Mouse (Mus musculus): ENCODE results near the gene Atp6v0b. TPM values are rescaled to one million over a fixed set of nuclear protein-coding genes. Genes with fewer than 3 reads are reported as not detected.

The Atp6v0b gene
- polyA plus RNA-seq, 1 experiment from 2014 or later: 307 TPM

DNA sequence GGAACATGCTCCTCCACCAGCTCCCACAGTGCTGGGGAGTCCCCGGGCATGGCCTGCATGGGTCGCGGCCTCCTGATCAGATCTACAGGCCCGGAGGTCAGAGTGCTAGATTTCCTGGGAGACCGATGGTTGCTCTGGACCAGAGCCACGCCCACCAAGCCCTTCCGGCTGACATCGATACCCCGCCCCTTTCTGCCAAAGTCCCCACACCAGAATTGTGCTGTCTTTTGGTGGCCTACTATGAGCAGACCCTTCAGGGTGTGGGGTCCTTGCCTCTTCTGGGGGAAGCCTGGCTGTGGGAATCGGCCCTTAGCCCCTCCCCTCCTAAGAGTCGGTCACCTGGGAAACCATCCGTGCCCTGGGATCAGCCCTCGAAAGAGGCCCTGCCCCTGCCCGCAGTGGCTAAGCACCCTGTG, 14.7 kb downstream of the Atp6v0b start, which contains the start of gene Ccdc24:
Gene Ccdc24, minus strand, starts transcription at position 87 of the 416 bp plus-strand sequence.
- 43% methylated on average over 14 of the region's 14 CpGs for WGBS (ENCODE audit: missing documents)
- no peak within 1 kb of the TSS for H3K27ac ChIP-seq

GRCm38 (mm10) chr4:117871787-117872186, 15.3 kb downstream of the Atp6v0b start:
- H3K4me3 ChIP-seq (ENCODE audit: inconsistent target): no peak overlapping the region
- no peak overlapping the region for H3K27ac ChIP-seq
- no peaks in the 10 kb centered on the region for H3K36me3 ChIP-seq (ENCODE audit: inconsistent target)
- H3K79me2 ChIP-seq (ENCODE audit: inconsistent target): no peaks in the 10 kb centered on the region
- WGBS (ENCODE audit: missing documents): 91% methylated on average over 7 of the region's 7 CpGs

More for the DNA sequence above, 14.7 kb downstream of the Atp6v0b start, which contains the start of gene Ccdc24:
- H3K36me3 ChIP-seq (ENCODE audit: inconsistent target): no peaks in the 10 kb centered on the region
- H3K79me2 ChIP-seq (ENCODE audit: inconsistent target): no peaks in the 10 kb centered on the region
- no peak within 1 kb of the TSS for H3K4me3 ChIP-seq (ENCODE audit: inconsistent target)

GRCm38 (mm10) chr4:117870437-117870836, 16.7 kb downstream of the Atp6v0b start:
- no peaks in the 10 kb centered on the region for H3K36me3 ChIP-seq (ENCODE audit: inconsistent target)
- no peaks in the 10 kb centered on the region for H3K79me2 ChIP-seq (ENCODE audit: inconsistent target)
- 75% methylated on average over 1 of the region's 1 CpGs for WGBS (ENCODE audit: missing documents)
- no peak overlapping the region for H3K4me3 ChIP-seq (ENCODE audit: inconsistent target)
- H3K27ac ChIP-seq: no peak overlapping the region

DNA sequence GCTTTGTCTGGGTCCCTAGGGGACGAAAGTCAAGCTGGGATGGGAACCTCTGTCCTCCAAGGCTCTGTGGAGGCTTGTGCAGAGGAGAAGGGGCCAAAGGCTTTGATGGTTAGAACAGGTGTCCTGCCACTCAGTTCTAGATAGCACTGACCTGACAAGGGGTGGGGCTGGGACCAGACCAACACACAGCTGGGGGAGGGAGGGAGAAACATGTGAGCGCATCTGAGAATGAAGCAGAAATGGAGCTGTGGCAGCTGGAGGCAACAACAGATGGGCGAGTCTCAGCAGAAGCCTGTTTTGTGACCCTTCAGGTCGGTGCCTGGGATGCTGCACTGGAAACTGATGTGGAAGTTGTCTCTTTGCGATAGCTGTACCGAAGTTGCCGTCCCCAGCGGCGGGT, 17.8 kb downstream of the Atp6v0b start:
- Histone ChIP-seq H3K4me3 (ENCODE audit: inconsistent target) (no peak overlapping the region), H3K79me2 (ENCODE audit: inconsistent target) (no peaks in the 10 kb centered on the region), H3K36me3 (ENCODE audit: inconsistent target) (no peaks in the 10 kb centered on the region), H3K27ac (no peak overlapping the region)
- 84% methylated on average over 9 of the region's 9 CpGs for WGBS (ENCODE audit: missing documents)

DNA sequence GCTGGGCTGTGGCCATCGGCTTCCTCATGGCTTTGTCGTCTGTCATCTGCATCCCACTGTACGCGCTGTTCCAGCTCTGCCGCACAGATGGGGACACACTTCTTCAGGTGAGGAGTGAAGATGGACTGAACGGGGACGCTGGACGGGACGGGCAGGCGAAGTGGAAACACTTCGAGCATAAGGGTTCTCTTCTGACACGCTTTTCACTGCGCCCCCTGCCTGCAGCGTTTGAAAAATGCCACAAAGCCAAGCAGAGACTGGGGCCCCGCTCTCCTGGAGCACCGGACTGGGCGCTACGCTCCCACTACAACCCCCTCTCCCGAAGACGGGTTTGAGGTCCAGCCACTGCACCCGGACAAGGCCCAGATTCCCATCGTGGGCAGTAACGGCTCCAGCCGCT, 19.3 kb downstream of the Atp6v0b start:
- Histone ChIP-seq H3K36me3 (ENCODE audit: inconsistent target) (no peaks in the 10 kb centered on the region), H3K4me3 (ENCODE audit: inconsistent target) (no peak overlapping the region)
- 22% methylated on average over 24 of the region's 24 CpGs for WGBS (ENCODE audit: missing documents)

DNA sequence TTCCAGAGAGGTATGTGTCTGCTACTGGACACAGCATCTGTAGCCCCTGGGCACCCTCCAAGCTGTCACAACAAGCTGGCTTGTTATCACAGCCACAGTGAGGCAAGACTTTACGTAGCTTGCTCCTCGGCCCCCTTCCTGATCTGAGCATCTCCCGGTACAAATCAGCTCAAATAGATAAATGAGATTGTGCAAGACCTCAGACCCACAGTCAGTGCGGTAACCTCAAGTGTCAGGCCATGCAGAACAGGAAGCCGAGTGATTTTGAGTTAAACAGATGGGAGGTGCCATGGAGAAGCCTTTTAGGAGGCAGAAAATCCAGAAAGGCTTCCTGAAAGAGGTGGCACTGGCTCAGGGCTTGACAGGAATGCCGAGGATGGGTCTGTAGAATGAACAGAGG, 20.1 kb downstream of the Atp6v0b start:
- H3K4me3 ChIP-seq (ENCODE audit: inconsistent target): no peak overlapping the region
- 46% methylated on average over 6 of the region's 6 CpGs for WGBS (ENCODE audit: missing documents)
- no peak overlapping the region for H3K27ac ChIP-seq
- no peaks in the 10 kb centered on the region for H3K36me3 ChIP-seq (ENCODE audit: inconsistent target)
- H3K79me2 ChIP-seq (ENCODE audit: inconsistent target): no peaks in the 10 kb centered on the region

More for the DNA sequence above, 19.3 kb downstream of the Atp6v0b start:
- Histone ChIP-seq H3K27ac (no peak overlapping the region), H3K79me2 (ENCODE audit: inconsistent target) (no peaks in the 10 kb centered on the region)

DNA sequence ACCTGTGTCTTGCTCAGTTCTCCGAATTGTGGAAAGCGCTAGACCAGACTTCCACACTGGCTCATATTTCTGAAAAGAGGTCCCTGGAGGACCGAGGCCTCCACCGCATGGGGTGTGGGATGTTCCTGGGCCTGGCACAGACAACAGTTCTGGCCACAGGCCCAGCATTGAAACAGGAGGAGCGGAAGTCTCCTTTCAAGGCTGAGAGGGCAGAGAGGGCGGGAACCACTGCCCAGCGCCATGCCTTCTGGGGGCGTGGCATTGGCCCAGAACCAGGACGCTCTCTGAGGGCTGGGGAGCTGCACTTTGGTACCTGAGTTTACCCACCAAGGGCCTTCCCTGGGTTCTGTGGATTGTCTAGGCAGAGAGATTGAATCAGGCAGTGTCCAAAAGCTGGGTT, 21.1 kb downstream of the Atp6v0b start:
- H3K4me3 ChIP-seq (ENCODE audit: inconsistent target): no peak overlapping the region
- 36% methylated on average over 9 of the region's 9 CpGs for WGBS (ENCODE audit: missing documents)
- H3K79me2 ChIP-seq (ENCODE audit: inconsistent target): no peaks in the 10 kb centered on the region
- no peaks in the 10 kb centered on the region for H3K36me3 ChIP-seq (ENCODE audit: inconsistent target)
- H3K27ac ChIP-seq: no peak overlapping the region

DNA sequence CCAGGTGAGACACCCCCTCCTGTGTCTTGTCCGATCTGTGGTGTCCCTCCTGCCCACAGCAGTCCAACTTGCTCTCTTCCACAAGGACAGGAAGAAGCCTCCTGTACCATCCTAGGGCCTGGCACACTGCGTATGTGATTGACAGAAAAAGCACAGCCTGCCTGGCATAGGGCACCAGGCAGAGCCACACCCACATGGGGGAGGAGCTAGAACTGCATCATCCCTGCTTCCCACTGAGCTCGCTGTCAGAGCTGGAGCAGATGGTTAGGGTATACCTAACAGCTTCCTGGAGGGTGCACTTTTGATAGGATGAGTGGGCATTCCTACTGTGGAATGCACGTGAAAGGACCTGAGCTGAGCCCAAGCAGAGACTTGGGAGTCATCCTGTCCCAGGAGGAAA, 24.3 kb downstream of the Atp6v0b start:
- no peaks in the 10 kb centered on the region for H3K79me2 ChIP-seq (ENCODE audit: inconsistent target)
- no peaks in the 10 kb centered on the region for H3K36me3 ChIP-seq (ENCODE audit: inconsistent target)
- no peak overlapping the region for H3K4me3 ChIP-seq (ENCODE audit: inconsistent target)
- WGBS (ENCODE audit: missing documents): 78% methylated on average over 4 of the region's 4 CpGs
- no peak overlapping the region for H3K27ac ChIP-seq

GRCm38 (mm10) chr4:117860570-117860969, 26.6 kb downstream of the Atp6v0b start:
- Histone ChIP-seq H3K27ac (no peak overlapping the region), H3K79me2 (ENCODE audit: inconsistent target) (no peaks in the 10 kb centered on the region), H3K4me3 (ENCODE audit: inconsistent target) (no peak overlapping the region), H3K36me3 (ENCODE audit: inconsistent target) (no peaks in the 10 kb centered on the region)
- WGBS (ENCODE audit: missing documents): 84% methylated on average over 9 of the region's 9 CpGs

DNA sequence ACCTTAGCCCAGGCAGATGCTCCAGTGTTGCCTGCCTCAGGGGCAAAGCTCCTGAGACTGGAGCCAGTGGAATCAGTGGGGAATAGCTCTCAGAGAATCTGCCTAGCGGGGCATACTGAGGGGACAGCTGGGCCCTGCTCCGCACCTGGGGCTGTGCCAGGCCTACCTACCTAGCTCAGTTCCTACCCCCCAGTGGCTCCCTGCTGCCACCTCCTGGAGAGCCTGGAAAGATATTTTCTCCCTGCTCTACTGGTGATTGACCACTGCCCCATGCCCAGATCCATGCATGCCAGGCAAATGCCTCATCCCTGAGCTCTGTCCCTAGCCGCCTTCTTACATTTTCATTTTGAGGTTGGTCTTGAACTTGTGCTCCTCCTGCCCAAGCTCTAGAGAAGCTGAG, 28.3 kb downstream of the Atp6v0b start:
- WGBS (ENCODE audit: missing documents): 75% methylated on average over 3 of the region's 3 CpGs
- Histone ChIP-seq H3K79me2 (ENCODE audit: inconsistent target) (no peaks in the 10 kb centered on the region), H3K36me3 (ENCODE audit: inconsistent target) (no peaks in the 10 kb centered on the region), H3K4me3 (ENCODE audit: inconsistent target) (no peak overlapping the region), H3K27ac (no peak overlapping the region)

DNA sequence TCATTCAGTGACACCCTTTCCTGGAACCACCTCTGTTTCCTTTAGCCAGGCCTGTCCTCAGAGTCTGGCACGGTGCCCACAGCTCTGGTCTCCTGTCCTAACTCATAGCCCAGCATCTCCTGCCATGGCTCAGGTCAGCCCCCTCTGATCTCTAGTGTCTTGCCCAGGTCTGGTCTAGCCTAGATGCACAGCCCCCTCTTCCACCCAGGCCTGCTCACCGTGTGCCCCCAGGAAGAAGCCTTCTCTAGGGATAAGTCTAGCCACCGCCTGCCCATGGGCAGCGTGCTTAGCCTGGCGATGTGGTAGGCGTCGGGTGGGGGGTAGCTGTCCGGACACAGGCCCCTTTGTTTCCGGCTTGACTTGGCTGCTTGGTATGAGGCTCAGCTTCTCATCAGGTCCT, 32.0 kb downstream of the Atp6v0b start:
- WGBS (ENCODE audit: missing documents): over 99% methylated on average over 9 of the region's 9 CpGs
- H3K27ac ChIP-seq: no peak overlapping the region
- H3K4me3 ChIP-seq (ENCODE audit: inconsistent target): no peak overlapping the region
- H3K36me3 ChIP-seq (ENCODE audit: inconsistent target): no peaks in the 10 kb centered on the region
- no peaks in the 10 kb centered on the region for H3K79me2 ChIP-seq (ENCODE audit: inconsistent target)

- Histone ChIP-seq H3K4me3 (ENCODE audit: inconsistent target) (no peak overlapping the region), H3K27ac (no peak overlapping the region), H3K36me3 (ENCODE audit: inconsistent target) (no peaks in the 10 kb centered on the region), H3K79me2 (ENCODE audit: inconsistent target) (no peaks in the 10 kb centered on the region)
- WGBS (ENCODE audit: missing documents): 93% methylated on average over 9 of the region's 10 CpGs
These were observed 34.8 kb downstream of the Atp6v0b start for GRCm38 (mm10) chr4:117852152-117852868.

DNA sequence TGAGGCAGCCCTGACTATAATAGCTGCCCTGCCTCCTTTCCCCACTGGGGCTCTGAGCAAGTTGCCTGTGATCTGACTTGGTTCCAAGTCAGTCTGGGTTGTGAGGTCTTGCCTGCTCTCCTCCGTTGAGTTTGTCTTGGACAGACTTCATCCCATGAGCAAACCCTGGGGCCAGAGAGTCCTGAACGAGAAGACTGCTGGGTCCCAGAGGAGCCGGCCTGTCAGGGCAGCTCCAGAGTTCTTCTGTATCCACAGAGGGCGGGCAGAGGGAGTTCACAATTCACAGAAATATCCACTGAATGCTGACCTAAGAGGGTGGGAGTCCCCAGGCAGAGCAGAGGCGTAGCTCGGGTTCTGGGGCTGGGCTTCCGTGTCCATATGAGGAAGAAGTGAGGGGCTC, 36.3 kb downstream of the Atp6v0b start:
- H3K79me2 ChIP-seq (ENCODE audit: inconsistent target): no peaks in the 10 kb centered on the region
- WGBS (ENCODE audit: missing documents): 88% methylated on average over 7 of the region's 7 CpGs
- H3K36me3 ChIP-seq (ENCODE audit: inconsistent target): no peaks in the 10 kb centered on the region
- no peak overlapping the region for H3K4me3 ChIP-seq (ENCODE audit: inconsistent target)
- H3K27ac ChIP-seq: no peak overlapping the region

DNA sequence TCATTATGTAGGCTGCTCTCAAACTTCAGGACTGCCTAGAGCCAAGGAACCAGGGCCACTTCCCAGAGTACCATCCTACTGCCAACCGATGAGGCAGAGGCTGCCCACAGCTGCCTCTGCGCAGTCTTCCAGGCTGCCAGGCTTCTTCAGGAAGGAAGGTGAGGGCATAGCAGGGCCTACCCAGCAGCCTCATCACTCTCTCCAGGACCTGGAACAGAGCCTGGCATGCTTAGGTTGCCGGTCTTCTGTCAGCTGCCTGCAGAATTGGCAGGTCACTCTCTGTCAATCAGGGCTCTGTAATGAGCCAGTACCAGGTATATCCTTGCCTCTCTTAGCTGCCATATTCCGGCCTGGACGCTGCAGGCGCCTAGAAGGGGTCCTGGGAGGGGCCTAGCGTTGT, 37.0 kb downstream of the Atp6v0b start:
- Histone ChIP-seq H3K79me2 (ENCODE audit: inconsistent target) (no peaks in the 10 kb centered on the region), H3K4me3 (ENCODE audit: inconsistent target) (no peak overlapping the region), H3K27ac (no peak overlapping the region), H3K36me3 (ENCODE audit: inconsistent target) (no peaks in the 10 kb centered on the region)
- 95% methylated on average over 7 of the region's 7 CpGs for WGBS (ENCODE audit: missing documents)

- Histone ChIP-seq H3K27ac (no peak overlapping the region), H3K79me2 (ENCODE audit: inconsistent target) (no peaks in the 10 kb centered on the region), H3K36me3 (ENCODE audit: inconsistent target) (no peaks in the 10 kb centered on the region), H3K4me3 (ENCODE audit: inconsistent target) (no peak overlapping the region)
- WGBS (ENCODE audit: missing documents): 96% methylated on average over 5 of the region's 5 CpGs
These were observed 37.6 kb downstream of the Atp6v0b start for GRCm38 (mm10) chr4:117849506-117849905.

GRCm38 (mm10) chr4:117849063-117849462, 38.1 kb downstream of the Atp6v0b start:
- H3K27ac ChIP-seq: no peak overlapping the region
- H3K36me3 ChIP-seq (ENCODE audit: inconsistent target): no peaks in the 10 kb centered on the region
- no peaks in the 10 kb centered on the region for H3K79me2 ChIP-seq (ENCODE audit: inconsistent target)
- WGBS (ENCODE audit: missing documents): 86% methylated on average over 17 of the region's 17 CpGs
- no peak overlapping the region for H3K4me3 ChIP-seq (ENCODE audit: inconsistent target)

Data from macrophage (primary cell).